In the genomic region with DNA sequence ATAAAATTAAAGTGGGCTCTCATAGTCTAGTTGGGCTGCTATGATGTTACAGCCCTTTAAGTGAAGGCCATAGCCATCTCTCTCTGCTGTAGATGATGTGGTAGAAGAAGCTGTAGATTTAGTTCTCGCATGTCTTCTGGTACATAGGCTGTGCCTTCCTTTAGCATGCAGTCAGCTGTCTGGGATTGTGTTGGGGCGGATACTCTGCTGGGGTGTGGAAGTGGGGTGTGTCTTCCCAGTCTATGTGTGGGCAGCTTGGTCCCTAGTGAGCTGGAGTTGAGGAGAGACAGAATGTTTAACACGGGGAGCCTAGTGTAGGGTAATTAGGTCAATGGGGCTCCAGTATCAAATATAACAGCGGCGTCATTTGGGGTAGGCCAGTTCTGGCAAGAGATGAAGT, we compare ENCODE assay signal across 26 mouse cellular contexts.
"Had no signal": no experiment of that assay in that cellular context is flagged by ENCODE, and none has a peak within 500 bp of the region (broad histone marks: within the 10 kb centered on the region; RNA-seq: fewer than 3 reads in every experiment).

No protein-coding gene starts in this region.

- H3K4me1 ChIP-seq: heart, embryonic 10.5 days; heart, embryonic 13.5 days; heart, embryonic 15.5 days; kidney, embryonic 15.5 days; liver, embryonic 12.5 days had no signal

- H3K9me3 ChIP-seq: heart, embryonic 10.5 days; heart, embryonic 13.5 days; heart, embryonic 15.5 days; hindbrain, embryonic 13.5 days; hindbrain, embryonic 15.5 days; kidney, embryonic 15.5 days; limb, embryonic 13.5 days; limb, embryonic 15.5 days; liver, embryonic 12.5 days had no signal

- DNase-seq: gastrocnemius, adult 2 months; gastrocnemius, postnatal 10 days; gastrocnemius, postnatal 25 days; heart, adult 18-20 months; heart, postnatal 14 days; heart, postnatal 36 days; kidney, adult 11 months; kidney, adult 2 months; kidney, adult 9 months; kidney, postnatal 14 days; kidney, postnatal 36 days; layer of hippocampus, adult 9-11 months; layer of hippocampus, postnatal 36 days; left cerebral cortex, postnatal 4 days had no signal

- H3K27me3 ChIP-seq: hindbrain, embryonic 13.5 days; hindbrain, embryonic 15.5 days; kidney, embryonic 15.5 days; limb, embryonic 13.5 days; limb, embryonic 15.5 days; liver, embryonic 12.5 days had no signal

- ATAC-seq: hindbrain, postnatal 0 days; intestine, embryonic 16.5 days; liver, embryonic 12.5 days had no signal

- H3K27ac ChIP-seq: gastrocnemius, adult 2 months; heart, embryonic 10.5 days; heart, embryonic 13.5 days; heart, embryonic 15.5 days; hindbrain, embryonic 13.5 days; hindbrain, embryonic 15.5 days; hindbrain, postnatal 0 days; kidney, embryonic 15.5 days; kidney, postnatal 0 days; limb, embryonic 13.5 days; limb, embryonic 15.5 days; liver, embryonic 12.5 days had no signal

- H3K36me3 ChIP-seq: heart, embryonic 10.5 days; heart, embryonic 13.5 days; heart, embryonic 15.5 days; hindbrain, embryonic 13.5 days; hindbrain, embryonic 15.5 days; kidney, embryonic 15.5 days; limb, embryonic 13.5 days; limb, embryonic 15.5 days; liver, embryonic 12.5 days had no signal

- H3K9ac ChIP-seq: heart, embryonic 13.5 days; heart, embryonic 15.5 days; hindbrain, embryonic 13.5 days; hindbrain, embryonic 15.5 days; kidney, embryonic 15.5 days; limb, embryonic 13.5 days; limb, embryonic 15.5 days; liver, embryonic 12.5 days had no signal

- H3K4me3 ChIP-seq: gastrocnemius, adult 2 months; heart, embryonic 10.5 days; heart, embryonic 13.5 days; heart, embryonic 15.5 days; hindbrain, embryonic 13.5 days; hindbrain, embryonic 15.5 days; kidney, embryonic 15.5 days; limb, embryonic 13.5 days; limb, embryonic 15.5 days; liver, embryonic 12.5 days had no signal

- H3K4me2 ChIP-seq: heart, embryonic 13.5 days; heart, embryonic 15.5 days; hindbrain, embryonic 13.5 days; hindbrain, embryonic 15.5 days; kidney, embryonic 15.5 days; limb, embryonic 13.5 days; limb, embryonic 15.5 days; liver, embryonic 12.5 days had no signal
